Mouse (Mus musculus) gonadal fat pad, adult 2 months (tissue): ENCODE measurements around the gene Kif2c. TPM values are rescaled to one million over a fixed set of nuclear protein-coding genes. Genes with fewer than 3 reads are reported as not detected.

Source experiments
- DNase-seq: peaks from one replicate; pipeline ENCODE4 v3.0.0-alpha.2; 2012; ENCODE audit warnings: low read depth
- polyA plus RNA-seq: library from polyadenylated mRNA; depleted of rRNA; stranded (reverse); fragments of >200 nt; gene quantifications from 2 replicates; pipeline ENCODE4 v1.2.3, GENCODE M21; 2012

Kif2c gene
- polyA plus RNA-seq, 1 experiment, result 2.6 TPM

DNA sequence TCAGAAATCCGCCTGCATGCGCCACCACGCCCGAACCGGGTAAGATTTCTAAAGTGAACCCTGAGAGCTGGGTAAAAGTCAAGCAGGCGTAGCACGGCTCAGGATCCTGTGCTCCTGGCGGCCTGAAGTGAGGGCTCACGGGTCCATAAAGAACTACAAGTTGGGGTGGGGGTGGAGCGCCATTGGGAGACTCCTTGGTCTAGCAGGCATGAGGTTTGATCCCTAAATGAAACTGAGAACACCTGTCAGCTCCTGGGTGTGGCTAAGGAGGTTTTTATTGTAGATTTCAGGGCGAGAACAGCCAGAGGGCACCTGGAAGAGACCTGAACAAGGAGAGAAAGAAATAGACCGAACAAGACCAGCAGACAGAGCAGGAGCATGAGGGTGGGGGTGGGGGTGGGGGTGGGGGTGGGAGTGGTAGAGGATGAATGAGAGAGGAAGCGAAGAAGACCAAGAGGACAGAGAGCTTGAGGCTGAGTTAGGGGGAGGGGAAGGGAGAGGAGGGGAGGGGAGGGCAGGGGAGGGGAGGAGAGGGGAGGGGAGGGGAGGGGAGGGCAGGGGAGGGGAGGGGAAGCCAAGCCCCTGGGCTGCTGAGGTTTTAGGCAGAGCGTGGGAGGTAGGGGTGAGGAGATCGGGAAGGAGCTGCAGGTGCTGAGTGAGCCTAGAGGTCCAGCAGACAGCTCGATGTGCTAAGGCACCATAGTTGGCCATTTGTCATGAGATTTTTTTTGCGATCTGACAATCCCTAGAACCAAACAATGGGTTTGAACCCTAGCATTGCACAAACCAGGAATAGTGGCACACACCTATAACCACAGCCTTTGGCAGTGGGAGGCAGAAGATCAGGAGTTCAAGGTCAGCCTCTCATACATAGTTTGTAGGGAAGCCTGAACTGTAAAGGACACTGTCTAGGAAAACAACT is 43.9 kb downstream of the Kif2c start:
- no peak for DNase-seq

DNA sequence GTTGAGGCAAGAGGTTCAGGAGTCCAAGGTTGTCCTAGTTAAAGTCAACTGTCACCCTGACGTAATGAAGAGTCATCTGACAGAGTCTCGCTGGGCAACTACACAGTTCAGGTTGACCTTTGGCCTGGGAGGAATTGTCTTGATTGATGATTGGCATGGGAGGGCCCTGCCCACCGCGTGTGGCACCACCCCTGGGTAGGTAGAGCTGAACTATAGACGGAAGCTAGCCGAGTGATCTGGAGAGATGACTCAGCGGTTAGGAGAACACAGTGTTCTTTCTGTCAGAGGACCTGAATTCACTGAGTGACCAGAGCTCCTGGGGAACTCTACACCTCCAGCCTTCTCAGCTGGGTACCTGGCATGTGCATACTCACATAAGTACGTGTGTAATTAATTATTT is 46.4 kb downstream of the Kif2c start:
- DNase-seq, result no peak

DNA sequence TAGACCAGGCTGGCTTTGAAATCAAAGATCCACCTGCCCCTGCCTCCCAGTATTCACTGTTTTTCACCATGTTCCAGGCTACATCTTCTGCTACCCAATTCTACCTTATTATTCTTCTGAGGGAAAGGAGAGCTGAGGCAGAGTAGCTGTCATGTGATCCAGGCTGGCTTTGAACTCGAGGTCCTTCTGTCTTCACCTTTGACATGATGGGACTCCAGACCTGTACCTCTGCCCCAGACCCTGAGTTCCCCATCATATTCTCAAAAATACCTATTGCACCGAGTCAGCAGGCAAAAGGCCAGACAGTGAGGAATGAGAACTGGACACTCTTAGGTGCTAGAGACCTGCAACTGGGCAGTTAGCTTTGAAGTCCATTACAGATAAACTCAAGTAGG is 47.8 kb downstream of the Kif2c start:
- DNase-seq, result no peak

DNA sequence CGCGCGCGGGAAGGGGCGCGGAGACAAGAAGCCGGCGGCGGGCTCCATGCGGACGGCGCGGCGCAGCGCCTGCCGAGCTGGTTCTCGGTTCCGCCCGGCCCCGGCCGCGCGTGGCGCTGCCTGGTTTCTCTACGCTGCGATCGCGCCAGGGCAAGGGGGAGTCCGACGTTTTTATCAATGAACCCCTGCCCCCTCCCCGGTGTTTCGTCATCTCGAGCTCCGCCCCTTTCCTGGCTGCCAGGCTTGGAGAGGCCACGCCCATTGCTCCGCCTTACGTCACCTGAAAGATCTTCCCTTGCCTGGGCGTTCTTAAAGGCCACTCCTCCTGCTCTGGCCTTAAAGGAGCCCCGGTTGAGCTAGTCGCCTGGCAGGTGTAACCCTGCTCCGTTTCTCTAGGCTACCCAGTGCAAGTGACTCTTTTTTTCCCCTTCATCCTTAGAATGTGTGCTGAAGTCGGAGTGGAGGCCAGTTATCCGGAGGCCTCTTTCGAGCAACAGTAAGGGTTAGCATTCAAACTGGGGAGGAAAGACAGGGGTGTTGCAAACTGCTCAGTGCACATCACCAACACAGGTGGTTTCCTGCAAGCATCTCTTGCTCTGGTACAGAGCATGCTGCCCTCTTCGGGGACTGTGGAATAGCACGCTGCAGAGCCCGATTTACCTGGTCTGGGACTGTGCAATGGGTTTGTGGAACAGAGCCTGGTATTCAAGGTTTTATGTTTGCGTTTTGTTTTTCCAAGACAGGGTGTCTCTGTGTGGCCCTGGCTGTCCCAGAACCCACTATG is 48.4 kb downstream of the Kif2c start, which contains the start of gene Plk3:
Gene Plk3 (minus strand): TSS at position 147 of the 784 bp plus-strand sequence.
- no peak for DNase-seq

DNA sequence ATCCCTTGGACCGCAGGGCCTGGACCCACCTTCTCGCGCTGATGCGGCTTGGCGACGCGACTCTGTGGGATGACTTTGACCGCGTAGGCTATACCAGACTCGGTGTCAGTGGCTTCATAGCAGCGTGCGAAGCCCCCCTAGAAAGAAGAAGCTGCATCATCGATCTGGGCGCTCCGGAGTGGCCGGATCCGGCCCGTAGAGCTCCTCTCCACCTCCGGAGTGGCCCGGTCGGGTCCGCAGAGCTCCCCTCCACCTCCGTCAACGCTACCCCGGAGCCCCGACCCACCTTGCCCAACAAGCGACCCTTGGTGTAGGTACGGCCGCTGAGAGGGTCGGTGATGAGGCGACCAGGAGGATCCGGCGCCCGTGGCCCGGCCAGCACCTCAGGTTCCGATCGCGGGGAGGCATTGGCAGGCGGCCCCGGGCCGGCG is 49.1 kb downstream of the Kif2c start:
- no peak for DNase-seq

DNA sequence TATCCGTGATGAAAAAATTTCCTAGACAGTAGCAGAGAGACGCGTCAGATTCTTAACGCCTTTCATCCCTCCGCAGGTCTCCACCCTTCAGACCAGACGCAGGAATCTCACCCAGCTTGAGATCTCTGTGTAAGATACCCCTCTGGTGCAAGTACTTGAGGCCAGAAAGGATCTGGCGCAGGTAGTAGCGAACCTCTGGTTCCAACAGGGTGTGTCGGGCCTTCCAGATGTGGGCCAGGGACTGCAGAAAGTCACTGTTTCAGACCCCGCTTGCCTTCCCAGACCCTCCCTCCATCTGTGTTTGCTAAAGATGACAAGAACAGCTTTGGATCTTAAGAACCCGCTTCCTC is 49.7 kb downstream of the Kif2c start:
- no peak for DNase-seq

DNA sequence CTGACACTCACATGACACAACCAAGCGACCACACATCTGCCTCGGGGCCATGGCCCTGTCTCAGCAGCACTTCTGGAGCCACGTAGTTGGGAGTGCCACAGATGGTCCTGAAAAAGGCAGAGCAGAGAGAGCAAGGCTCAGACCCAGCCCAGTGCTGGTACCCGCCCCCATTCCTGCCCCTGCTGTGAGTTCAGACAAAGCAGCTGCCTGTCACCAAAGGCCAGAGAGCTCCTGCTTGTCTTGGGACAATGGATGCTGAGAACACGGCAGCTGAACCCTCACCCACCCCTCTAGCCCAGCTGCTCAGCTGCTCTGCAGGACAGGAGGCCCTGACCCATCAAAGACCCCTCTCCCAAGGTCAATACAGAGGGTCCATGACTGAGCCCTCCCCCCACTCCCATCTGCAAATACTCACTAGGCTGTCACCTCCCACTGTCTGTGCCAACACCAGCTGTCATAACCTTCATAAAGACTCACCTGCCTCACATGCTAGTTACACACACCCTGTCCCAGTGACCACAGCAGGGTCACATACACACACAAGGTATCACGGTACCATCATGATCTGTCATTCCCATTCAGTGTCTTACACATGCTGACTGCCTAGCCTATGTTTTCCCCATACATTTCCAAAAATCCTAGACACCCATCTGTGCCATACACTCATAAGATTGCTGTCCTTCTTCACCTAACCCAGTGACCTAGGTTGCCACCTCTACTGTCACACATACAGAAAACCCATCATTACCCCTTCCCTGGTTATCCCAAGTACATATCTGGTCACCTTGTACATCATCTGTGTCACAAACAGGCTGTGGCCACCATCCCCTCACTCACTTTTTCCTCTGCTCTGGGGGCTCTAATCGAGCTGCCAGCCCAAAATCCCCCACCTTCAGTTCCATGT is 50.3 kb downstream of the Kif2c start:
- no peak for DNase-seq

DNA sequence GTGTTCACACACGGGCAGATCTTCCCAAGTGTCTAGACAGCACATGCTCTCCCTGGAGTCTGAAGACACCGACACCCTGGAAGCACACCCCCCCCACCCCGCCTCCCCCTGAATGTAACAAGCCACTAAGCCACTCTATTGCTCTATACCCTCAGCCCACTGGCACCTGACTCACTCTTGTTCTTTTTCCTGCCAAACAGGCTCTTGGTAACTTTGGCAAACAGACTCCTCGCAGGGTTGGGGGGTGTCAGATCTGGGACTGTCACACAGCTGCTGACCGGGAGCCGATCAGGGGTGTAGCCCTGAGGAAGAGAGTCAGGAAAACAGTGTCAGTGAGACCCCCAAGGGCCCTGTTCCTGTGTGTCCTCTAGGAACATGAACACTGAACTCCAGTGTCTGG is 51.2 kb downstream of the Kif2c start:
- no peak for DNase-seq

DNA sequence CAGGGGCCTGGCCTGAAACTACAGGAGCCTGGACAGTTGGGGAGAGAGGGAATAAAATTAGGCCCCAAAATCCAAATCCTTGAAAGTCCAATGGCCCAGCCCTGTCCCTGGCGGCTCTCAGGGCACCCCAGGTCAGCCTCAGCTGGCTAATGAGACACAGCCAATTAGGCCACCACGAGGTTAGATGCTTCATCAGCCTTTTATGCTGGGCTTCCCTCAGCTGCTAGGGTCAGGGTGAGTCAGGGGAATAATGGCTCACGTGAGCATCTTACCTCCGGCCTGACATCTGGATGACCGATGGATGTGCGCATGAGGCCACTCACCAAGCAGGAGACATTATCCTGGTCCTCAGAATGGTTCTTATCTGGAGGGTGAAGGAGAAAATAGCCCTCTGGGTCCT is 51.6 kb downstream of the Kif2c start:
- no peak for DNase-seq

DNA sequence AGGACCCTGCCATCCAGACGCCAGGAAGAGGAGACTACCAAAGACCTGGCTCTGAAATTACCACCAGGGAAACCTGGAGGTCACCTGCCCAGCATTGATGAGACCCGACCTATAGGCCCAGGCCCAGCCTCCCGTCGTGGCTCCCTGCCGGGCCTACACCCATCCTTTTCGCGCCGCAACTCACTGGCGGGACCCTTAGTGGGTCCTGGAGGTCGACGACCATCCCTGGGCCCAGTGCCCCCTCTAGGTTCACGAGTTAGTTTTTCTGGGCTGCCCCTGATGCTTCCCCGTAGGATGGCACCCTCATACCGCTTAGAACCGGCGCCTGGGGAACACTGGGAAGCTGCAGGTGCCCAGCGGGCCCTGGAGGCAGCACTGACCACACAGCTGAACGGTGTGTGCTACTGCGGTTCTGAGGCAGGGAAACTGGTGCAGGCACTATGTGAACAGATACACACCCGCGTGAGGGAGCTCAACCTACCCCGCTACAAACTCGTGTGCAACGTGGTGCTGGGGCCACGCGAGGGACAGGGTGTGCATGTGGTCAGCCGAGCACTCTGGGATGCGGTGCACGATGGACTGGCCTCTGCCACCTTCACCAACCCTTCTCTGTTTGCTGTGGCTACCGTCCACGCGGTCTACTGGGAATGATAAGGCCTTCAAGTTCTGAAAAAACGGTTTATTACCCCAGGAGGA is 54.3 kb downstream of the Kif2c start:
- no peak for DNase-seq

DNA sequence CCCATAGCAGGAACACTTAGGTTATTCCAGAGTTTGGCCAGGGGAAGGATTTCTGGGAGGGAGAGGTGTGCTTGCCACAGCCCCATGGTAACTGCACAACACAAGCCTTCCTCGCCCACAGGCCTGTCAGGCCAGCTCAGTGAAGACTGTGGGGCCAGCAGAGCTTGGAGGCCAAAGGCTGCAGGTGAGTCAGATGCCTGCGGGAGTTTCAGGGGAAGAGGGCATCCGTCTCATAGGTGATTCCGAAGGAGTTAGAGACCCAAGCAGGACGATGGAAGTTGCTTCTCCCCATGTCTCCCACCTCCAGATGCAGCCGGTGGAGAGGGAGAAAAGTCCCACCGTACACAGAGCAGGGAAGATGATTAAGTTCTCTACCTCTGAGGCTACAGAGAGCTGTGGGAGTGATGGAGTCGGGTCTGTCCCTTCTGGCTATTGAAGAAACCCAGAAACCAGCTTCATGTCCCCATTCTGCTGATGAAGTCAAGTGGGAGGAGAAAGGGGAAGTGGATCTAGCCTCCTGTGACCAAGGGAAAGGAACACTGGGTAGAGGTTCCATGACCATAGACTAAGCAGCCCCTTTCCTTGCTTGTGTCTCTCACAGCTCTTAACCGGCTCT is 55.7 kb downstream of the Kif2c start, which contains the start of gene Tctex1d4:
Gene Tctex1d4 (plus strand): TSS at position 120 of the 616 bp plus-strand sequence.
- no peak for DNase-seq

DNA sequence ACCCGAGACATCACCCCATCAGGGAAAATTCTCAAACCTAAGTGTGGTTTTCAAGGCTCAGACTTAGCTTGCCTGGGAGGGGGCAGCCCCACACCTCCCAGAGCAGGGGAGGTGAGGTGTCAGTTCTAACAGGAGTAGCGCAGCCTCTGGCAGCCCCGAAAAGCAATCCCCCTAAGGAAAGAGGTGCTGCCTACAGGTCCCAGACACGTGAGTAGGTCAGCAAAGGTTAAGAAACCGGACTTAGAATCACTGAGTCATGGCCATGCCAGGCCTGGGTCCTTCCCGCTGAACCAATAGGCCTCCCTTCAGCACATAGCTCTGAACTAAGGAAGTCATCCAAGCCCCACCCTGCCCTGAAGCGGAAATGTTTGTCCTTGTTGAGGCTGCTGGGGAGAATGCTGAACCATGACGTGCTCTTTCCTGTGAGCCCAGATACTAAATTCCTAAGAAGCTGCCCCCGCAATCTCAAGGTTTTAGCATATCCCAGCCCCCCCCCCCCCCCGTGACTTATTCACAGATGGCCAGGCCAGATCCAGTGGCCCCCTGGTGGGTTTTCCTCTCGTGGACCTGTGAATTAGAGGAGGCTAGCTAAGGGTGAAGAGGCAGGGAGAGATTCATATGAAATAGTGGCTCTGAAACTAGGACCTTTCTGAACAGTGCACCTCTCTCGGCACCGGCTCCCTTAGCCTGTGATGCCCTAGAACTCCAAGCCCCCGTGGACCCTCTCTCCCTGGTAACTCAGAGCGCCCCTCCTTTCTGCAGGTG is 56.3 kb downstream of the Kif2c start:
- DNase-seq, result no peak

DNA sequence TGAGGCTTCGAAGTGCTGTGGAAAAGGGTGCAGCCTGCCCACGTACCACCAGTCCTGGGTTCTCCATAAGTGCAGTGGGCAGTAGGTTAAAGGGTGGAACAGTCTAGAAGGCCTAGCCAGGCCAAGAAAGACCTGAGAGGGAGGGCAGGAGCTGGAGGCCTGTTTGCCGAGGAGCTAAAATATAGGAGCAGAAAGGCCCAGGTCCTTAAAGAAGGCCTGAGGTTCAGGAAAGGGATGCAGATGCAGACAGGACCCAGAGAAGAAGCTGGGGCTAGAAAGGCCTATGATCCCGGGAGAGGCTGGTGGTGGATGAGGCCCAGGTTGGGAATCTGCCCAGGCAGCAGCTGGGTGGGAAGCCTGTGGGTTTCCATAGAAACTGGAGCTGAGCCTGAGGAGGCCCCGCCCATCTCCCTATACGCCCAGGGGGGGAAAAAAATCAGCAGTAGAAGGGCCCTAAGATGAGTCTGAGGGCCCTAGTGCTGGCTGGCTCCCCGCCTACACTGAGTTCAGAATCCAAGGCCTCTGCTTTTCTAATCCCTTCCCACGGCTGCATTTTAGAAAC is 57.0 kb downstream of the Kif2c start, which contains the start of gene Btbd19:
Gene Btbd19 (minus strand): TSS at position 378 of the 562 bp plus-strand sequence.
- no peak for DNase-seq

DNA sequence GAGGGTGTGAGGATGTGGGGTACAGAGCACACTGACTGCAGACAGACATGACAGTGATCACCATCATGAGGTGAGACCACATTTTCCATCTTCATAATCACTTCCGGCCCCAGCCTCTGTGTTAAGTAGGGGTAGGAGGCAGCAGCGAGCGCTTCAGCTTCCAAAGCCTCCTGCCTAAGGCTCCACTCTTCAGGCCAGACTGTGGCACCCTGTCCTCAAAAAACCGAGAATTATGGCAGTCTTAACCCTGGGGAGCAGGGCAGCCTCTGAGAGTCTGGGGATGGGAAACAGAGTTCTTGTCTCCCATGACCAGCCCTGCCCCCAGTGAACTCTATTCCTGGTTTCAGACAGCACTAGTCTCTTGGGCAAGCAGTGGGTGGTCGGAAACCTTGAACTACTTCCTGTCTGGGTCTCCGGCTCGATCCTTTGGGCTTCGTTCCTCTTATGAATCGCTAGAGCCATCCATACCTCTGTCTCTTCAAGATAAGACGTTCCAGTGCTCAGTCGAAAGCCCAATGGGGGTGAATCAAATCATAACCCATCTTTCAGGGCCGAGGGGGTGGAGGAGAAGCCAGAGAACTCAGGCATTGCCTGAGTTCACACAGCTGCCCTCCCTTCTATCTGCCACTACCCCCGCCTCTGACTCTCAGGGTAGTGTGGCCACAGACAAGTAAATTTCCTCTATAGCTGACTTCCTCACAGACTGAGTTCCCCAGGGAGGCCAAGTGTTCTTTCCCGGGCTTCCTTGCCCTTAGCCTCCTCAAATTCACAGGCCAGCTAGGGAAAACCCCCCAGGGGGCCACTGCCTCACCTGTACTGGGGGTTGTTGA is 57.7 kb downstream of the Kif2c start:
- no peak for DNase-seq

DNA sequence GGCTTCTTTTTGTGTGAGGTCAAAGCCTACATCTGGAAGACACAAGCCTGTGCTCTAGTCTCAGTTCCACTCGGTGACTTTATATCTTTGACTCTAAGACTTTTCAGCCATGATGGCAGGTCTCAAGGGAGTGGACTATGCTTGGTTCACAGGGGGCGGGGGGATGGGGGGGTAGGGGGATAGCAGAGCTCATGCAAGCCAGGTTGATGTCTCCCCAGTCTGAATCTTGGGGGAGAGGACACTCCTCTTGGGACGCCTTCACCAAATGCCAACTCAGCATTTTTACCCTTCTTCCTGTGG is 58.3 kb downstream of the Kif2c start:
- no peak for DNase-seq

DNA sequence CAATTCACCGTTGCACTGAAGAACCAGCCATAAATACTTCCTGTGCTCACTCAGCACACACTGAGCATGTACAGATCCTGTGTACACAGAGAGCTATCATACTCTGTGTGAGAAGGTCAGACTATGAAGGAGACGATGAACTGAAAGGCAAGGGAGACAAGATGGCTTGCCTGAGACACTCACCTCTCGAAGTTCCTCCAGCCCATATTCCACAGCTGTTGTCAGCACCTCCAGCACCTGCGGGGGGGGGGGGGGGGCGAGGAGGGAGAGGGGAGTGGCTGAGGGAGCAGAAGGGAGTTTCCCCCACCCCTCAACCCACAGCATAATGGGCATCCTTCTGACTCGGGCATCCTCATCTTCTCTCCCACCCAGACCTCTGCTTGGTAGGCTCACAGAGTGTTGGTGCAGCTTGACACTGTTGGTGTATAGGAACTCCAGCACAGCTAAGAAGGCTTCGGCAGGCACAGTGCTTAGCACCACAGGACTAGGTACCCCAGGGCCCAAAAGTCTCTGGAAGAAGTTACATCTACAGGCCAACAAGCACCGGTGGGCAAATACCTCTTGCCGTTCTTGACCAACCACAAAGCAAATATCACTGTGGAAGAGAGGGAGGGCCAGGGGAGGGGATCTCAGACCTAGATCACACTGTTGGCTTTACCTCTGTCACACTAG is 58.8 kb downstream of the Kif2c start:
- DNase-seq, result no peak

DNA sequence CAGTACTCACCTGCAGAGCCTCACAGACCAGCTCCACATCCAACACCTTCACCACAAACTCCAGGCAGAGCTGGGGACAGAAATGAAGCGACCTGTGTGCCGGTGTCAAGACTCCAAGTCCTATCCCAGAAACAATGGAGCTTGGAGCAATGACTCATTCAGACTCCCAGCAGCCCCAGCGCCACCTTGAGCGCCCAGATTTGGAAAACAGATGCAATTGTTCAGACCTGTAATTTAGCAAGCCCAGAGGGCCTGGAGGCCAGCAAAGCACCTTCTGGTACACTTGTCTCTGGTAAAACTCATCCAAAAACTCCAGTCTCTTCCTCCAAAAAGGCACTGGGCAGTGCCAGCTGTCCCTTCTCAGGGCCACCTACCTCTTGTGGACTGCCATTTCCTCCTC is 60.2 kb downstream of the Kif2c start:
- no peak for DNase-seq
